Mouse (Mus musculus): ENCODE measurements around the gene Tm9sf2.

The Tm9sf2 gene

DNA sequence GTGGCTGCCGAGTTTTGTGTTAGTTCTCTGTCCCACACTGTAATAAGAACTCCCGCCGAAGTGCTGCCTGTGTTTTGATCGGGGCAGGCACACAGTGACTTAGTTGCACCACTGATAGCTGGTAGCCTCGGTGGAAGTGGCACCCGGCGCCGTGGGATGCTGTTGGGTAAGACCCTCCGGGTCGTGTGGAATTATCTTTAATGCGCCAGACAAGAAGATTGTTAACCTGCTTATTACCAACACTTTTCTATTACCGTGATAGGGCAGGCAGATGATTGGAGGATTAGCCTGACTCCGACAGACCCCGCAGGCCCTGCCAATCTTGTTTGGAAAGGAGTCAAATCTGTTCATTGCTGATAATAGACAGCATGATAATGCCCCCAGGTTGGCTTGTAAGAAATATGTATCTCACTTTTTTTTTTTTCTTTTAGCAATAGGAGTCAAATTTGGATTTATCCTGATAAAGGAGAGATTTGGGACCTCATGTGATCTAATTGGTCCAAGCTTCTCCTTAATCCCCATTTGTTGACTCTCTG lies 69.5 kb downstream of the Tm9sf2 start:
- no peak for DNase-seq (ENCODE audit: low read depth, low spot score)

DNA sequence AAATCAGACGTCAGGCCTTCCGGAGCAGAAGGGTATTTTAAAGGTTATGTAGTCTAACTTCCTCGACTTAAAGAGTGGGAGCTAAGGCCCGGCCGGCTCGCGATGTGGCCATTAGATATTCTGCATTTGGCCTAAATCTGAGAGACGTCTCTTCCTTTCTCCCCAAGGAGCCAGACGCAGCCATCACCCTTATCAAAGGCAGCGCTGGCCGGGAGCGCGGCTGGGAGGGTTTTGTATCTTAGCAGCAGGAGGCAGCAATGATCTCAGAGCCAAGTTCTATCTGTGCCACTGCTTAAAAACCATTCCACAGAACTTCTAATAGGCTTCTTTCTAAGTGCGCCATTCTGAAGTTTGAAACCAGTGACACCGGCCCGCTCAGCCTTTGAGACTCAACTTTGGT lies 72.4 kb downstream of the Tm9sf2 start:
- DNase-seq (ENCODE audit: low read depth, low spot score): no peak

DNA sequence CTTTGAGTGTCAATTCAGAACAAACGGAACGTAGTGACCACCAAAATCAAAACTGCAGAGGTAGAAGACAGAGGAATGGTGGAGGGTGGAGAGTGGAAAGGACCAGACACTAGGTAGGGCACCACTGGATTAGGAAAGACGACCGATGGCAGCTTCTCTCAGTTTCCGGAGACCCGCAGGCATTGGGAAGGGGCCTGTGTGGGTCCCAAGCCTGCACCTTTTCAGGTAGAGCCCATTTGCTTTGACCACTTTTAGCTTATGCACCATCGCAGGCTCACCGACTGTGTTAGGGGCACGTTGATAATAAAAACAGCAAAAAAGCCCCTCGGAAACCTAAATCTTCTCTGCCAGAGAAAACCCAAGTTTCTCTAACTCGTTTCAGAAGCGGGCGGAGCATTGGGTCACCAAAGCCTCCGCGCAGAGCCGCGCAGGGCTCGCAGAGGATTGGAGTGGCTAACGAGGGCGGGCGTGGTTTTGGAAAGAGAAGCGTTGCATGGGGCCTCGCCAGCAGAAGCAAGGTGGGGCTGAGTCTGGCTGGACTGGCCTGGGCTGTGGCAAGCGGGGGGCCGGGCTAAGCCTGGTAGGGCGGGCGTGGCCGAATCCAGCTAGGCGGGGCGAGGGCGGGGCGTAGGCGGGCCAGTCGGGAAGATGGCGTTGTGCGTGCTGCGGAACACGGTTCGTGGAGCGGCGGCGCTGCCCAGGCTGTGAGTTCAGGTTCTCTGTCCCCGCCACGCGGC lies 74.4 kb downstream of the Tm9sf2 start, which contains the start of gene Clybl:
Clybl (plus strand) TSS at position 627 of the 737 bp plus-strand sequence.
- DNase-seq (ENCODE audit: low read depth, low spot score): peak; percentile 81

DNA sequence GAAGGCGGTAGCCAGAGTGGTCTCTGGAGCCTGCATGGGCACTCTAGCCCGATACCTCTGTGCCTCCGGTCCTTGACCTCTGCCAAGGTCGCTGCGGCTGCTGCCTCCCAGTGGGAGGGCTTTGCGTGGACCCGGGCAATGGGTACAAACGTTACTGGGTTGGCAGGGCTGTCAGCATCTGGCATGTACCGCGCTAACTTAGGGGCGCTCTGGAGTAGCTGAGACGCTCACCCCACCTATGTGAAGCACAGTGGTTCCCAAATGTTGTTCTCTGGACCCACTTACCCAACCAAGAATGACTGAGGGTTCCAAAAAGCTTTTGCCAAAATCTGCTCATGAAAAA lies 74.9 kb downstream of the Tm9sf2 start:
- DNase-seq (ENCODE audit: low read depth, low spot score): no peak

DNA sequence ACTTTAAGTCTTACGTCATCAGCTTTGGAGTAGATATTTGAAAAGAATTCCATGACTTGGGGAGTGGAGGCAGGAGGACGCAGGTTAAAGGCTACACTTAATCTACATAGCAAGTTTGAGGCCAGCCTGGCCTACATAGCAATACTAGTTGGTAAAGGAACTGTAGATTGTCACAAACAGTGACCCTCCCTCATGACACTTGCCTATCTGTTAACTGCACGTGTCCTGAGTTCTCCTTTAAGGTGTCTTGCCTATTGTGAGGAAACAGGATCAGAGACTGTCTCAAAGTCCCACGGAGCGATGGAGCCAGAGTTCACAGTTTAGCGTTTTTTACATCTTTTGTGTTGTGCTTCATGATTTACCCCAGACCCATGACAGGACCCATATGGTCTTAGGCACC lies 75.4 kb downstream of the Tm9sf2 start:
- DNase-seq (ENCODE audit: low read depth, low spot score): no peak

DNA sequence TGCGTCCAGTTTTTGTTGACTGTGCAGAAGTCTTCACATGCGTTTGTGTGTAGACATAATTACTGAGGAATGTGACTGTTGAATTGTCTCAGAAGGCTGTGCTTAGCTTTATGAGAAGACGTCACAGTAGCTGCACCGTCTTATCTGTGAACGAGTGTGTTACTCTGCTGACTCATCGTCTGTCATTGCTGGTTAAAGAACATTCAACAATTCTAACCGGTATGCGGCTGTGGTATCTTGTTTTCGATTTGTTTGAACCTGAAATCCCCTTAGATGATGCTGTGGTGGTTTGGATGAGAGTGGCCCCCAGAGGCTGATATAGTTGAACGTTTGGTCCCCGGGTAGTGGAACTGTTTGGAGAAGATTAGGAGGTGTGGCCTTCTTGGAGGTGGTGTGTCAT lies 77.1 kb downstream of the Tm9sf2 start:
- DNase-seq (ENCODE audit: low read depth, low spot score): peak; percentile 64

DNA sequence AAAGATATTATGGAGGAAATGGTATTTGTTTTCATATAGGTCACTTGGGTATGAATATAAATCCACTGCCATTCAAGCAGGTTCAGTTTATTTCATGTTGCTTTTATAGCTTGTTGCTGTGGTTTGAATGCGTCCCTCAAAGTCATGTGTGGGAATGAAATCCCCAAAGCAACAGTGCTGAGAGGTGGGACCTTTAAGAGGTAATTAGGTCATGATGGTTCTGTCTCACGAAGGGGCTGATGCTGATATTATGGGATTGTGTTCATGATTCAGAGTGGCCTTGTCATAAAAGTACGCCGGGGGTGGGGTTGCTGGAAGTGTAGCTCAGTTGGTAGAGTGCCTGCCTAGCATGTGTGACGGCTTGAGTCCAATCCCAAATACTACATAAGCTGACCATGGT lies 81.4 kb downstream of the Tm9sf2 start:
- no peak for DNase-seq (ENCODE audit: low read depth, low spot score)

DNA sequence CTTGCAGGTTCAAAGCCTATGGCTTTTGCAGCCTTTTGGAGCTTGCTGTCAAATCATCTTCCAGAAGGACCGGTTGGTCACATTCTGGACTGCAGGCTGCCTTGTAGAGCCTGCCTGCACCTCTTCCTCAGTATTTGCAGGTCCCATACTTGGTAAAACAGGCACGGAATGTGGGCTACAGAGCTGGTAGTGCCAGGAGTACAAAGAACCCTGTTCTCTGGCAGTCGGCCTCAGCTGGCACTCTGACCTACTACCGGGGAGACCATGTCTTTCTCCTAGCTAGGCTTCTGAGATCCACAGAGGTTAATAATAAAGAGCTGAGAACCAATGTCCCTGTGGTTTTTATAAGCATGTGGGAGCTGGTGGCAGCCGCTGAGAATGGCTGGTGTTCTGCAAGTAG lies 83.1 kb downstream of the Tm9sf2 start:
- no peak for DNase-seq (ENCODE audit: low read depth, low spot score)

DNA sequence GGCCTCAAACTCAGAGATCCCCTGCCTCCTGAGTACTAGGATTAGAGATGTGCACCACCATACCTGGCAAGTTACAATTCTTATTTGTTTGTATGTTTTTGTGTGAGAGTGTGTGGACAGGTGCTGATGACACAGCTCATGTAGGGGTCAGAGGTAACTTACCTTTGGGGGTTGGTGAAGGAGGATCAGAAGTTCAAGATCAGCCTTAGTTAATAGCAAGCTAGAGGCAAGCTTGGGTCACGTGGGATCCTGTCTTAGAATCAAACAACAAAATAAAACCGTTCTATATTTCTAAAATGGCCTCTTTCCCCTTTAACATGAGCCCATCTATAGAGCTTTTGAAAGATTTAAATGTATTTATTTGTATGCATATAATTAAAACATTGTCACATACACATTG lies 83.7 kb downstream of the Tm9sf2 start:
- no peak for DNase-seq (ENCODE audit: low read depth, low spot score)

DNA sequence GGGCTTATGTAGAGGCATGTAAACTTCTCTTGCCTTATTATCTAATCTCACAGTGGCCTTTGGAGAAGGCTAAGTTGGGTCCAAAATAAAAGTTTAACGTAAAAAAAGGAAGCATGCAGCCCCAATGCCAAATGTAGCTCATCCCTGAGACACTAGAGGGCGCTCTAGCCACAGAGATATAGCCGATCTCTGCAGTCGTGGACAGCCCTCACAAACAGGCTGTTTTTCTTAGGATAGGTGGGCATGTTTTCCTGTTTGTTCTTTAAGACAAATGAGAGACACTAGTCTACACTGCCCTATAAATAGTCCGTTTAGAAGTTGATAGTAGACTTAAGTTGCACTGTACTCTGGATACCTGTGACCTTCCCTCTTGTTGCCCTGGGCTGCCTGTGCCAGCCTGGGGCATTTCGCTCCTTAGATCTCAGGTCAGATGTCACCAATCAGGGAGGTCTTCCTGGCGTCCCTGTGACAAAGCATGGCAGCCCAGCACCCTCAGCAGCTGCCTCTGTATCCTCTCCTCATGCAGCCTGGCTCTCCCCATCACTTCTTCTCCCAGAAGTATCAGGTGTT lies 84.2 kb downstream of the Tm9sf2 start:
- DNase-seq (ENCODE audit: low read depth, low spot score): no peak

DNA sequence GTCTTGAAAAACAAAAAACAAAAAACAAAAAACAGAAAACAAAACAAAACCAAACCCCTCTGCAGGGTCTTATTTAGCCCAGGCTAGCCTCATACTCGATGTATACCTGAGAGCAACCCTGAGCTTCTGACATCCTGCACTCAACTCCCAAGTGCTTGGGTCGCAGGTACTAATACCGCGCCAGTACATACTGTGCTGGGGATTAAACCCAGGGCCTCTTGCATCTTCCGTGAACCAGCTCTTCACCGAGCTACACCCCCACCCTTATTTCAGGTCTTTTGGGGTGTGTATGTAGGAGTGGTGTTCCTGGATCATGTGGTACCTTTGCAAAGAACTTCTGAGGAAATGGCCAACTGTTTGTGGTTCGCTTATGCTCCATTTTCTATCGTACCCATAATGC lies 87.8 kb downstream of the Tm9sf2 start:
- DNase-seq (ENCODE audit: low read depth, low spot score): no peak

DNA sequence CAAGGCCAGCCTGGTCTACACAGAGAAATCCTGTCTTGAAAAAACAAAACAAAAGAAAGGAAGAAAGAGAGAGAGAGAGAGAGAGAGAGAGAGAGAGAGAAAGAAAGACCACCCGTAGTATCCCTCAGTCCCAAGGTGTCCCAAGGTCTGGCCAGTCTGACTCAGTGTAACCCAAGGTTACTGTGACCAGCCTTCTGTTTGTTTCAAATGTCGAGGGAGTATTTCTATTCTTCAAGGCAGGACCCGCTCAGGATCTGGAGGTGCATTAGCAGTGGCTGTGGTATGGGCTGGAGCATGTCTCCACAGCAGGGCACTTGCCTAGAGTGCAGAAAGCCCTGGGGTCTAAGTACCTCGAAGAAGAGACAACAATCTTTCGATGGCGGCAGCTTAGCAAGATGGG lies 90.0 kb downstream of the Tm9sf2 start:
- DNase-seq (ENCODE audit: low read depth, low spot score): no peak

DNA sequence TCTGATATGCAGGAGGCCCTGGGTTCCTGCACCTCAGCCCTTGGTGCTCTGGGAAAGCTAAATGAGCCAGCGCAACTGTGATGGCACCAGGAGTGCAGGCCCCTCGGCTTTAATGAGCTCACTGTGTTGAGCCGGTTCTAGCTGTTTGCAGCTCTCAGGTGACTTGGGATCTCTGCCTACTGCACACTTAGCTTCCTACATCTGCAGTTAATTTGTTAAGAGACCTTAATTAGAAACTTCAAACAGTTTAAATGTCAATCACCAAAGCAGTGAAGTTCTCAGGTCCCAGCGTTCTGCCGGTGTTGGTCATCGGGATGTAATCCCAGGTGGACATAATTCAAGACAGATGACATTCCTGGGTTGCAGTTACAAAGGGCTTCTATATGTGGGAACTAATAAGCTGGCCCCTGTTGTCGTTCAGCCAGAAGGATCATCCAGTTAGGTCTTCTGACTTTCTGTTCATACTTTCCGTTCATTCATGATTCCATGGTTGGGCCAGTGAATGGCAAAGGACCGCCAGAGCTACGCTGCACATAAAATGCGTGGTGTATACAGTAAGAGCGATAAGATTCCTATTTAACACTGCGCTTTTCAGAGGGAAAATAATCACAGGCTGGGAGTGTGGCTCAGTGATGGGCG lies 93.5 kb downstream of the Tm9sf2 start:
- DNase-seq (ENCODE audit: low read depth, low spot score): no peak

DNA sequence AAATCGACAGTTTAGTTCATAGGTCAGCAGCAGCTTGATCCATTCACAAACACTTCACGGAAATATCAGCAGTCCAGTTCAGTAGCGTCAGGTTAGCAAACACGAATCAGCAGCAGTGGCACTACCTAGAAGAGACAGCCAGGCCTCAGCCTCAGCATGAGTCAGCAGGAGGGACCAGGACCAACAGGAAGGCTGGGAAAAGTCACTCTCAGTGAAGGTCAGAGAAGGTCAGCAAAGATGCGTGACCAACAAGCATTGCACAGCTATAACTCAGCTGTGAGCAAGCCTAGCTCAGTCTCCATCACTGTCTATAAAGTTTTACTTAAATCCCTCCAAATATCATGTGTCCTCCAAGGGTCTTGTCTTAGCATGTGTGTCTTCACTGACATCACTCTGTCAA lies 102.3 kb downstream of the Tm9sf2 start:
- no peak for DNase-seq (ENCODE audit: low read depth, low spot score)

Data from c-Kit-negative CD71-positive TER-119-positive erythroid progenitor cells, embryonic 14.5 days (primary cell).